Mouse (Mus musculus) embryo, embryonic 11 days (tissue): ENCODE results near the gene Phlda3.

Experiments
- DNase-seq: peaks from one replicate; pipeline ENCODE4 v3.0.0-alpha.2; 2015

Phlda3 gene

DNA sequence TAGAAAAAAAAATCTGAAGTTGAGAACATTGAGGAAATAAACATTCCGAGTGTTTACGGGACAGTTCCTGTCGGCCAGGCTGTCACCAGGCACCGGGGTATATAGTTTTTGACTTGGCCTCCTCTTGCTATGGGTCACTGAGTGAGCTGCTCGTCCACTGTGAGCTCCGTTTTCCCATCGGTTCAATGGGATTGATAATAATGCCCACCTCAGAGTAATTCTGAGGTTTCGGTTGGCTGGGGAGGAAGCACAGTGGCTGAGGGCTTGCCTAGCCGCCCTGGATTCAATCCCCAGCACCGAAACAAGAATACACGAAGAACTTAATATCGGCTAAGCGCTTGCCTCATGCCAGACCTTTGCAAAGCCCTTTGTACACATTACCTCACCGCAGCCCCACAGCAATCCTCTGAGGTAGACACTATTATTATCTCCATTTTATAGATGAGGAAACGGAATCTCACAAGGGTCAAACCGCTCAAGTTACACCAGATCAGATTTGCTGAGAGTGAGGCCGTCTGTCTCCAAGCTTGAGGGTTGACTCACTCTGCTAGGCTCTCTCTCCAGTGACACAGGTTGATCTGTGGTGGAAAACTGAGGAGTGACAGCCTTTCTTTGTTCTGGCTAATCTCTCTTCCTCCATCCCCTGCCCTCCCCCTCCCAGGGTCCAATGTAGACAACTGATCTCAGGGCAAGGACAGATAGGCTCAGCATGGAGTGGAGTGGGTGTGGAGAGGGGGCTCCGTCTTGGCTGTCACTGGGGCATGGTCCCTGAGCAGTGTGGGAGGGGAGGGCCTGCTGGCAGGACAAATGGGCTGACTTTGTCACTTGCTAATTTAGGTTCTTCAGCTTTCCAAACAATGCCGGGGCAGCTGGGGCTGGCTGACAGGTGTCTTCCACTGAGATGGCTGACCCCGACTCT is 28.6 kb downstream of the Phlda3 start:
- DNase-seq = no peak

DNA sequence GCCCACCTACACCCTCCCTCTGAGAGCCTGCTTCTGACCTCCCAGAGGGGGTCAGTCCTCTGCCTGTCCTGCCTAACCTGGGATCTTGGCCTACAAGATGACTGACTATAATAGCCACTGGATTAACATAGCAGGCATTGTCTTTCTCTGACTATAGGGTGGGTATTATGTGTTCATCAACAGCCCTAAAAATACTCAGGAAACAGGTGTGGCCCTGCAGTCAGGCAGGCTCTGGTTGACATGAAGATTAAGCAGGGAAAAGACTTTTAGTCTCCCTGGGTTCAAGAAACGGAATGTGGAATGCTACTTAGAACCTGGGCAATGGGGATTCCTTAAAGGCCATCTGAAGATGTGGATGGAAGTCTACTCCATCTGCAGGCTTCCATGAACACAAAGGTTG is 32.6 kb downstream of the Phlda3 start:
- no peak for DNase-seq

DNA sequence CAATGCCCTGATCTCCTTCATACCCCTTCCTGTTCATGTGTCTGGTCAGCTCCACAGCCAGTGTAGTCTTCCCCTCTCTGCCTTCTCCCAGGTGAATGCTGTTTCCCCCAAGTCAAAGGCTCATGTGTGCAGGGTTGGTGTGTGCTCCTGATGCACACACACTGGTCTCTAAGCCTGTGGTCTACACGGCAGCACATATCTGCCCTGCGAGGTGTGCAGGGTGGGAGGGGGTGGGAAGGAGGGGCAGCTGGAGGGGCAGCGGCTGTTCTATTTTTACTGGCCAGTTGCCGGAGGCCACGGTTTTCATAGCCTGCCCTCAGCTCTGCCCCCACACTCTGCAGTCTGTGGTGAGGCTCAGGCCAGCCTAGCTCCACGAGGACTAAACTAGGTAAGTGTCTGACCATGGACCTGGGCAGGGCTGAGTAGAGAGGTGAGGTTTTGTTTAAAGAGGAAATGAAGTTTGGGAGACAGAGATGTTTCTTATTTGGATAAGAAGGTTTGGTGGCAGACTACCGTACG is 33.2 kb downstream of the Phlda3 start:
- DNase-seq = no peak

DNA sequence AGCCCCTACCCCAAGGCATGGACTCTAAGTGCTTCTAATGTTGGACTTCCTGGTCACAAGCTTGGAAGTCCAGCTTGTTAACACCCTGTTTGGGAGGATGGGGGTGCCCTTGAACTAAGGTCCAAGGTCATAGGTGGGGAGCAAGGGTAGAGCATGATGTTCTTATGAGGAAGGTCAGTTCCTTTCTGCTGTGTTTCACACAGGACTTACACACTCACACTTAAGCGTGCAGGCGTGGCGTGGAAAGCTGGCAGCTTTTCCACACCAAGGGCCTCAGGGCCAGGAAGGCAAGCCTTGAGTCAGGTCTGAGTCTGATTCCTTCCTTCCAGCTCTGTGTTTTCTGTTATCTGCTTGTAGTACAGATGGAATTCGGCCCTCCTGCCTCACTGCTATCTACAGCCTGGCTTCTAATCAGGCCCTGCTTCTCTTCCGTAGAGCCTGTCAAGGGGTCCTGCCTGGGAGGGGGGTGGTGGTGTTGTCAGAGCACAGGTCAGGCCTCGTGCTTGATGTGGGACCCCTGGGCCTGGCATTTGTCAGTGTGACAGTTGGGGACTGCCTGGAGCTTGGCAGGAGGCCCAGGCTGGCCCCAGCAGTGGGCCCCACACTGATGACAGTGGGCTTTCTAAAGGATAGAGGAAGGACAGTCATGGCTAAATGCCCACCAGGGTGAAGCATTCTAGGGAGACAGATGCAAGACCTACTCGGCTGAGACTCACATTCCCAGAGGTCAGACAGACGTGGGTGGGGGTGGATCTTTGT is 34.5 kb downstream of the Phlda3 start:
- no peak for DNase-seq

DNA sequence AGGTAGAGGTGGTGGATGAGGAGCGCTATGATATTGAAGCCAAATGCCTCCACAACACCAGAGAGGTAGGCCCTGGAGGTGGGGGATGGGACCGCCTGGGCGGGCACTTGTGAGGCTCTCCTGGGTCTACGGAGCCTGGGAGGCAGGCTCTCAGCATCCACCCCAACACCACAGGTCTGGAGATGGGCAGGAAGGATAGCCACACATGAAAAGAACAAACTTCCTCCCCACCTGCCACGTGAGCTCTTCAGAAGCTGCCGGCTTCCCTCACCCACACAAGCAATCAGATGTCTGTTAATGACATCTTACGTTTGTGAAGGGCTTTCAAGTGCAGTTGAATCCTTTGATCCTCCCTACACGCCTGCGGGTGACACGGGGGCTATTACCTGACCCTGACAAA is 41.6 kb downstream of the Phlda3 start:
- no peak for DNase-seq

DNA sequence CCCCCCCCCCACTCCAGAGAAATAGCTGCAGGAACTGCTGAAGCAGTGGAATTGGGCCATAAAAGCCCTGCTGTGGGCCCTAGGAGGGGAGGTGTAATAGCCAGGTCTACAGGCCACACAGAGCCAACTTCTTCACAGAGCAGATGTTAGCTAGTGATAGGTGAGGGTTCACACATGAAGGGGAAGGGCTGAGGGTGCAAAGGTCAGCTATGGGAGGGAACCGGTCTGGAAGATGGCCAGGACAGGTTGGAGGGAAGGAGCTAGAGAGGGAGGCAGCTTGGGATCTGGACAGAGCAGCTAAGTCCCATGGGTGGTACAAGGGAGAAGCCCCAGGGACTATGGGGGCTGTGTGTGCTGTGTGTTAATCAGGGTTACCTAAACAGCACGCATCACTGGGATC is 44.3 kb downstream of the Phlda3 start:
- DNase-seq = no peak

DNA sequence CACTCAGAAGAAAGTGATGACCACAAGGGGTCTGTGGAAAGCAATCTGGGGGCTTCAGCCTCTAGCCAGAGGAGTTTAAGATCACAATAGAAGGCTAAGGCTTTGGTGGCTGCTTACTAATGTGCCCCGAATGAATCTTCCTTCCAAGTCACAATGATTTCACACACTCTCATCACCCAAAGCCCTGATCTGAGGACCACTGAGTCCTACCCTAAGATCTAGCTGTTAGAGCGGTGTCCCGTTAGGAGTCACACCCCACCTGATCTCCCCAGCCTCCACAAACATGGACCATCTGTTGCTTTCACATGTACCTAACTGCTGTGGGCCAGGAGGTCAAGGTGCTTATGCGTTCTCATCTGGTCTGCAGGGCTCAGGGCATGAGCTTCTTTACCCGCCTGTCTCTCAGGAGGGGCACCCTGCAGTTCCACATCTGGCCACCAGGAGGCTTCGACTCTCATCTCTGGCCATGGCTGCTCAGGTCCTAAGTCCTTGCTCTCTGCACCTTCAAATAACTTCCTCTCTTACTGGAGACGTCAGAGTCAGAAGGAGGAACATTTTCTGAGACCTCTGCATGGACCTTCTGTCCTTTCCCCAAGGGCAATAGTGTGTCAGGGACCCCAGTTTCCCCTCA is 45.2 kb downstream of the Phlda3 start:
- peak; percentile 84 for DNase-seq

DNA sequence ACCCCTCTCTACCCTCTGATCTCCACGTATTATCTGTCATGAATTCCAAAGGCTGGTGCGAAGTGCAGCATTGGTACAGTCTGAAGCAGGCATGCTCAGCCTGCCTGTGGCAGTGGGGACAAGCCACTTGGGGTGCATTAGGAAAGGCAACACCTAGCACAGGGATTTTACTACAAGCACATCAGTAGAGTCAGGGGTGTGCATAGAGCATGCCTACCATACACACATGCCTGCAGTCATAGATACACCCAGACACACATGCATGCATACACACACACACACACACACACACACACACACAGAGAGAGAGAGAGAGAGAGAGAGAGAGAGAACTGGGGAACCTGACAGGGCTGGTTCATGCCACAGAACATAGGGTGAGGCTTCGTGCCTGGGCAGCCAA is 46.3 kb downstream of the Phlda3 start:
- no peak for DNase-seq

DNA sequence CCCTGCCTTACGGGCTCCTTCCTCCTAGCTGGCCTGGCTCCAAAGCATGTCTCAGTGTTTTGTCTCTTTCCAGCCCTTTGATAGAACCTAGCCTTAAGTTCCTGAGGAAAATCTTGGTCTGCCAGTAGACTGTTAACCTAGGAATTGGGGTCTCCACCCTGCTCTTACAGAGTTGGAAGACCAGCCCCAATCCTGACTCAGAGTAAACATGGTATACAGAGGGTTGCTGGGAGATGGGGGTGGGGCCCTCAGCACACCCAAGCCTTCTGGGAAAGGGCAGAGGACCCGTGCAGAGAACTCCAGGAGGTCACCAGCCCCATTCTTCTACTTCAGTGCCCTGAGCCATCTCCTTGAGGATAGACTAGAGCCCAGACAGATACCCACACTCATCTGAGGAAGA is 46.7 kb downstream of the Phlda3 start:
- DNase-seq = no peak

DNA sequence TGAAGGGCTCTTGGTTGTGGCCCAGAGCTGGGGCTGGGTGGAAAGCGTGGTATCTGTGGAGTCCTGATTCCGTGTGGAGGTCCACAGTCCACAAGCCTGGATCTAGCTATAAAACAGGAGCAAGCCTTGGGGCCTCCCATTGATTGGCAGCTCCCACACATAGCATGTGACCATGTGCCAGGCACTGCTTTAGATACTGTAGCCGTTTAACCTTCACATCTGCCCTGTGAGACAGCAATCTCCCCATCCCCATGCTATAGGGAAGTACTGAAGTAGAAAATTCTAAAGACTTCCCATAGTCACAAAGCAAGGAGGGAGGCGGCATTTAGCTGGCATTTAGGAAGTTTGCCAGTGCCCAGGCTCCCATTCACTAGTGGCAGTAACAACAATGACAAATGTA is 47.2 kb downstream of the Phlda3 start:
- no peak for DNase-seq

DNA sequence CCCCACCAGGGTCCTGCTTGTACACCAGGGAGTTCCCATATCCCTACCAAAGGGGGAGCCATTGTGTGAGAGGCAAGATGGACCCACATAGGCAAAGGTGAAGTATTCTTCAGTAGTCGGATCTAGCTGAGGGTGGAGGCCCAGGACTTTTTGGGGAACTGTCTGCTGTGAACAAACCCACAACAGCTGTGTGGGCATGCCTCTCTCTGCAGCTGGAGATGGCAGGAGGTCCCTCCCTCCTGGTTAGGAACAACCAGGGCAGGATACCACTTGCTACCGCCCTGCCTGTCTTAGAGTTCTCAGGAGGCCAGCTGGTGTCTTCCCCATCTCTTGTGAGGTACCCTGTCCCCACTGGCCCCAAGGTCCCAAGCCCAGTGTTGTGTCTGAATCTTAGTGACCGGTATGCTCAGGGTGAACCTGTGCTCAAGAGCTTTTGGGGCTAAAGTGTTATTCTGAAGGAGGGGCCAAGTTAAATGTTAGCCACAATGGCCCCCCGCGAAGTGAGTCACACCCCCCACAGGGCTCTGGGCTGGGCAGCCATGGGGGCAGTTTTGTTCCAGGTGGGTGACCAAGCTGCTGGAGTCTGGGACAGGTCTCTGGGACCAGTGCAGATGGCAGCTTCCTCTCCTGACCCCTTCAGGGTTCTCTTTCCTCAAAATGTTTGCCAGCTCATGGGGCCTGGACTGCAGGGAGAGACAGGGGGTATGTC is 47.9 kb downstream of the Phlda3 start:
- DNase-seq = no peak

DNA sequence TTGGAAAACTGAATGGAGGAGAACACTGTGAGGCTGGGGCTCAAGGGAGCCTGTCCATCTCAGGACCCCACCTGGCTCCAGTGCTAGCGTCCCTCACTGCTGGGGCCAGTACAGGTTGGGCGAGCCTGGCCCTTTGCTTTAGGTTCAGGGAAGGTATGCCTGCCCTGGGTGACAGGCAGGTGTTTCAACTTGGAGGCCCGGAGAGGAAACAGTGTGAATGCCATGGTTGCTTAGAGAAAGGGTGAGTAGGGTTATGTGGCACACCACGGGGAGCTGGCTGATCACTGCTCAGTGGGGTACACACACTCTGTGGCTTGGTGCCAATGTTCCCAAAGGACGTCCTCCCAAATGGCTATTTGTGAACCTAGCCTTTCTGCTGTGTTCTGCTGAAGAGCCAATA is 48.6 kb downstream of the Phlda3 start:
- DNase-seq = no peak

DNA sequence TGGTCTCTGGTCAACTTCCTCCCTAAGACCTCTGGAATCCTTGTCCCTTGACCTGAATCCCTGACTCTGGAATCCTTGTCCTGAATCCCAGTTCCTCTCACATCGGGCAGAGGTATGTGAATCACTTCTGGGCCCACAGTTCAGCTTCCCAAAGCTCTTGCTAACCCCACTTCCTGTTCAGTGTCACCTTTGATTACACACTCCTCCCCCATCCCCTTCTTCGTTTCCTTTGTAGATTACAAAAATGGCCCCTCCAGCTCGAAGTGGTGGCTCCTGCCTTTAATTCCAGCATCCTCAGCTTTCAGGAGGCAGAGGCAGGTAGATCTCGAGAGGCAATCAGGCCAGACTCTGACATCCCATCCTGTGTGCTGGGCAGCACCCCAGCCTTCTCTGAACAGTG is 51.7 kb downstream of the Phlda3 start:
- DNase-seq = no peak

DNA sequence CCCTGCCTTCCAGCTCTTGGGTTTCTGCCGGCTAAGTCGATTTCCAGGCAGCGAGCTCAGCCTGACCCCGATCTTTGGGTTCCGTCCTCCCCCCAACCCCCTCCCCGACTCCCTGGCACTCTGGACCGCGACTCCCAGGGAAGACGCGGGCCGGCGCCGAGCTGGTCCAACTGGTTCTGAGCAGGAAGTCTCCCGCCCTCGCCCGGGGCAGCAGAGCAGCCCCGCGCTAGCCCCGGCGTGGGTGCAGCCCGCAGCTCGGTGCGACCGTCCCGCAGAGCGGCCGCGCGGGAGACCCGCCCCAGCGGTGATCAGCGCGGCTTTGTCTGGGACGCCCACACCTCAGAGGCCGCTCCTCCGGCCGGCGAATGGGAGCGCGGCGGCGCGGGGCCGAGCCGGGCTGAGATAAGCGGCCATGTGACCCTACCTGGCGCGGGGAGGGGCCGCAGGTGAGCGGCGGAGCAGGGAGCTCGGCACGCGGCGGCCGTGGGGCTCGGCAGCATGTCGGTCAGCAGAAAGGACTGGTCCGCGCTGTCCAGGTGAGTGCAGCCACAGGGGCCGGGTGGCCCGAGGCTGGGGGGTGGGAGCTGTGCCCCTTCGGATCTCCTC is 52.7 kb downstream of the Phlda3 start, which contains the start of gene Lad1:
Gene Lad1 (plus strand): TSS at position 118 of the 606 bp plus-strand sequence.
- peak; percentile 59 for DNase-seq
